Mouse (Mus musculus): ENCODE data around the gene Ldhd. TPM values are rescaled to one million over a fixed set of nuclear protein-coding genes. Genes with fewer than 3 reads are reported as not detected.
"Not testable (repeated sequence)": the region's sequence is repeated elsewhere in the genome, so short reads cannot be mapped to it uniquely, and the experiment has no call there.

Ldhd gene
- polyA plus RNA-seq, 1 experiment from 2014 or later = 0.44 TPM

DNA sequence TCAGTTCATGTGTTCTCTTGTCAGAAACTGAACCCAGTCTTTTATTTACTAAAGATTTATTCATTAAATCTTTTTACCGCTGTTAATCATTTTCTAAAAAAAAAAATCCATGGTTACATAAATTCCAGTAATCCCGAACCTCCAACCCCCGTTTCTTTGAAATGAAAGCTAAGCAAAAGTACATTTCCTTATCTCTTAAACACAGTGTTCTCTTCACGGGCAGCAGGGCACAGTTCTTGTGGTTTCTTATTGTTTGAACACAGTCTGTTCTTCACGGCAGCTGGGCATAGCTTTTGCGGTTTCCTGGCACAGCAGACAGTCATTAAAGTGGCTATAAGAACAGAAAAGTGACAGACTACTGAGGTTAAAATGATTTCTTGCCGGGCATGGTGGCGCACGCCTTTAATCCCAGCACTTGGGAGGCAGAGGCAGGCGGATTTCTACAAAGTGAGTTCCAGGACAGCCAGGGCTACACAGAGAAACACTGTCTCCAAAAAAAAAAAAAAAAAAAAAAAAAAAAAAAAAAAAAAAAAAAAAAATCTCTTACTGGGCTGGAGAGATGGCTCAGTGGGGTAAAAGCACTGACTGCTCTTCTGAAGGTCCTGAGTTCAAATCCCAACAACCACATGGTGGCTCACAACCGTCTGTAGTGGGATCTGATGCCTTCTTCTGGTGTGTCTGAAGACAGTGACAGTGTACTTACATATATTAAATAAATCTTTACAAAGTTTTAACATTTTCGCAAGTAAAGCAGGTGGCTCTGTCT lies 14.3 kb upstream of the Ldhd start:
- not testable (repeated sequence) for ATAC-seq (ENCODE audit: extremely low read depth, insufficient number of reproducible peaks, low FRiP score, low TSS enrichment); H3K27me3 ChIP-seq (replicated peaks); H3K9me3 ChIP-seq; H3K36me3 ChIP-seq
- WGBS = 64% methylated on average over 12 of the region's 12 CpGs
- Histone ChIP-seq H3K27ac (replicated peaks) (peak overlapping the region; percentile 97), H3K4me1 (peaks cover 24% of the 10 kb centered on the region), H3K9ac (peak overlapping the region; percentile 95), H3K4me2 (peak overlapping the region; percentile 83), H3K4me3 (peak overlapping the region; percentile 90)

DNA sequence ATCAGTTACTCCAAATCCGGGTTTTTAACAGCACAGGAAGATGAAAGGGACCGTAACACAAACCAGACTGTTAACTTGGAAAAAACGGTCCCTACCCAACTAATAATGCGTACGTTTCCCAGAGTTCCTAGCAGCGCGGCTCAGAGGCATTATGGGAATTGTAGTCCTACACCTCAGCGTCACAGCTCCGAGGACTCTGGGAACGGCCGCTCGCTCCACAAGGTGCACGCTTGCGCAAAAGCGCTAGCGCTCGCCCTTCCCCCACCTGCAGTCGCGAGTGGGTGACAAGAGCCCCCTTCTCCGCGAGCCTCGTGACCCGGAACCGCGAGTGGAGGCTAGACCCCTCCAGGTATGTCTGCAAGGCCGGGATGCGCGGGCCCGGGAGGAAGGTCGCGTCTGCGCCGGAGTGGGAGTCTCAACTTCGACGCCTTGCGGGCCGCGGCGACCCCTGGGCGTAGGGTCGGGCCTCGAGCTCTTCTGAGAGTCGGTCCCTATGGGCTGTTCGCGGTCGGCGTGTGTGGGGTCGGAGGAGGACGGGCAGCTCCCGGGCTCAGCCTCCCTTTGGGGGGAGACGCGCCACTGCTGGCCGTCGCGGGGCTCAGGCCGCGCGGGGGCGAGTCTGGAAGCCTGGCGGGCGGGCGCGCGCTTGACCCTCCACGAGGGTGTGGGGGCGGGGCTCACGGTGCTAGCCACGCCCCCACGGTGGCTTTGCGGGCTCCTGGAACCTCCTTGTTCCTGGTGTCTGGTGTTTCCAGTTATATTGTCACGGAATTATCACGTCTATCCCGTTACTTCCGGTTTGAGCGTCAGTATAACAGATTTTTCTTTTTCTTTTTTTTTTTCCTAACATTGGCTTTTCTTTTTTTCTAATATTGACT lies 13.3 kb upstream of the Ldhd start, which contains the start of gene Zfp1:
Gene Zfp1 (plus strand): TSS at position 138 of the 878 bp plus-strand sequence.
- under 1% methylated on average over 75 of the region's 75 CpGs for WGBS
- H3K9ac ChIP-seq = peak within 1 kb of the TSS; percentile 95
- no peaks in the 10 kb centered on the region for H3K27me3 ChIP-seq (replicated peaks)
- peak within 1 kb of the TSS; percentile 97 for H3K27ac ChIP-seq (replicated peaks)
- ATAC-seq (ENCODE audit: extremely low read depth, insufficient number of reproducible peaks, low FRiP score, low TSS enrichment) = peak; percentile 96
- no peaks in the 10 kb centered on the region for H3K9me3 ChIP-seq
- peaks cover 19% of the 10 kb centered on the region for H3K4me1 ChIP-seq
- peak within 1 kb of the TSS; percentile 83 for H3K4me2 ChIP-seq
- 0 out of 2 replicates have a peak, but pooled peaks cover 3% of the 10 kb centered on the region for H3K36me3 ChIP-seq
- H3K4me3 ChIP-seq = peak within 1 kb of the TSS; percentile 90

GRCm38 (mm10) chr8:111642939-111643263 lies 12.7 kb upstream of the Ldhd start:
- Histone ChIP-seq H3K9me3 (no peaks in the 10 kb centered on the region), H3K36me3 (0 out of 2 replicates have a peak, but pooled peaks cover 3% of the 10 kb centered on the region), H3K9ac (peak overlapping the region; percentile 85), H3K27me3 (replicated peaks) (no peaks in the 10 kb centered on the region), H3K4me3 (peak overlapping the region; percentile 90), H3K4me2 (peak overlapping the region; percentile 83), H3K4me1 (peaks cover 15% of the 10 kb centered on the region), H3K27ac (replicated peaks) (peak overlapping the region; percentile 97)
- 8% methylated on average over 5 of the region's 5 CpGs for WGBS
- ATAC-seq (ENCODE audit: extremely low read depth, insufficient number of reproducible peaks, low FRiP score, low TSS enrichment) = 0 out of 2 replicates have a peak, but pooled peaks have one; percentile 6

- 20% methylated on average over 5 of the region's 5 CpGs for WGBS
Observed at GRCm38 (mm10) chr8:111642496-111642895, 12.3 kb upstream of the Ldhd start.

DNA sequence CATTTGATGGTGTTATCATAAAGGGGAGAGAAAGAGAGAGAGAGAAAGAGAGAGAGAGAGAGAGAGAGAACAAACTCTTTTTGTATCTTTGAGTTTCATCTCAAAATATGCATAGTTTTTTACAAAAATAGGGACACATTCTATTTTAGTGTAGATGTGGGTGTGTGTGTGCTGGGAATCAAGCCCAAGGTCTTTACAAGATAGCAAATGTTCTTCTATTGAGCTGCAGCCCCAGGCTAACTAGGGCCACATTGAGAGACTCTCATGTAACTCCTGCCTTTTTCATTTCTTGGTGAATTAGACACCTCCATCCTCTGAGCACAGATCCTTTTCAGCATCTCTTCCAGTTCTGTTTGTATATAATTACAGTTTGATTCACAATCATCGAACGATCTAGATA lies 10.9 kb upstream of the Ldhd start:
- H3K4me1 ChIP-seq = peaks cover 15% of the 10 kb centered on the region
- no peaks in the 10 kb centered on the region for H3K9me3 ChIP-seq
- H3K9ac ChIP-seq = no peak overlapping the region
- no peaks in the 10 kb centered on the region for H3K27me3 ChIP-seq (replicated peaks)
- no peak overlapping the region for H3K4me2 ChIP-seq
- no peak for ATAC-seq (ENCODE audit: extremely low read depth, insufficient number of reproducible peaks, low FRiP score, low TSS enrichment)
- H3K36me3 ChIP-seq = no peaks in the 10 kb centered on the region
- H3K4me3 ChIP-seq = no peak overlapping the region
- WGBS = 92% methylated on average over 2 of the region's 2 CpGs
- no peak overlapping the region for H3K27ac ChIP-seq (replicated peaks)

More at GRCm38 (mm10) chr8:111642496-111642895, 12.3 kb upstream of the Ldhd start:
- 0 out of 2 replicates have a peak, but pooled peaks cover 3% of the 10 kb centered on the region for H3K36me3 ChIP-seq
- H3K4me2 ChIP-seq = peak overlapping the region; percentile 83
- H3K4me3 ChIP-seq = peak overlapping the region; percentile 90
- H3K27ac ChIP-seq (replicated peaks) = peak overlapping the region; percentile 97
- H3K9me3 ChIP-seq = no peaks in the 10 kb centered on the region
- ATAC-seq (ENCODE audit: extremely low read depth, insufficient number of reproducible peaks, low FRiP score, low TSS enrichment) = no peak
- H3K9ac ChIP-seq = peak overlapping the region; percentile 85
- H3K4me1 ChIP-seq = peaks cover 15% of the 10 kb centered on the region
- no peaks in the 10 kb centered on the region for H3K27me3 ChIP-seq (replicated peaks)

DNA sequence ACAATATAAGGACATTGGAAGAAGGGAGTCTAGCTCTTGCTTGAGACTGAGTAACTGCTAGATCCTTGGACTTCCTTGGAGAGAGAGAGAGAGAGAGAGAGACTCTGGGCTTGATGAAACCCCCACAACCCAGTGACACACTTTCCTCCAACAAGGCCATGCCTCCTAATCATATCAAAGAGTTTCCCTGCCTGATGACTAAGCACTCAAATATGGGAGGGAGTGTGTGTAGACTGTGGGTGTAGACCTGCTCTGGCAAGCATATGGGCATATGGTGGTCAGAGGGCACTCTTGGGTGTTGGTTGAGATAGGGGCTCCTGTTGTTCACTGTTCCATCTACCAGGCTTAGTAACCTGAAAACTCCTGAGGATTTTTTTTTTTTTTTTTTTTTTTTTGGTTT lies 7.9 kb upstream of the Ldhd start:
- ATAC-seq (ENCODE audit: extremely low read depth, insufficient number of reproducible peaks, low FRiP score, low TSS enrichment) = no peak
- Histone ChIP-seq H3K4me3 (no peak overlapping the region), H3K4me1 (peaks cover 8% of the 10 kb centered on the region), H3K4me2 (no peak overlapping the region), H3K36me3 (no peaks in the 10 kb centered on the region), H3K9me3 (no peaks in the 10 kb centered on the region), H3K27me3 (replicated peaks) (no peaks in the 10 kb centered on the region), H3K9ac (no peak overlapping the region), H3K27ac (replicated peaks) (no peak overlapping the region)

DNA sequence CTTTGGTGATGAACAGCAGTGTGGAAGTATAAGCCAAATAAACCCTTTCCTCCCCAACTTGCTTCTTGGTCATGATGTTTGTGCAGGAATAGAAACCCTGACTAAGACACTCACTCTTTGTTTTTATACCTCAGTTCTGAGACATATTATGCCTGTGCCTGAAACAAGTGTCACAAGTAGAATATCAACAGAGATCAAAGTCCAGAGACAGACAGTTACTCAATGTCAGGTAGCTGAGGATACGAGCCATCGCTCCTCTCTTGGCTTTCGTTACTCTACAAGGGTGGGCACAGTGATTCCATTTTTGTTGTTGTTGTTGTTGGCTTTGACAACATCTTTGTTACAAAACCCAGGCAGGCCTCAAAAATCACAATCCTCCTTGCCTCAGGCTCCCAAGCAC lies 2.8 kb upstream of the Ldhd start:
- Histone ChIP-seq H3K27me3 (replicated peaks) (no peaks in the 10 kb centered on the region), H3K36me3 (peaks cover 9% of the 10 kb centered on the region), H3K27ac (replicated peaks) (no peak overlapping the region), H3K4me2 (no peak overlapping the region), H3K4me1 (peaks cover 5% of the 10 kb centered on the region; the same call in 1 of the 2 replicates), H3K9me3 (no peaks in the 10 kb centered on the region), H3K4me3 (no peak overlapping the region), H3K9ac (no peak overlapping the region)
- WGBS = 88% methylated on average over 3 of the region's 3 CpGs
- ATAC-seq (ENCODE audit: extremely low read depth, insufficient number of reproducible peaks, low FRiP score, low TSS enrichment) = no peak

DNA sequence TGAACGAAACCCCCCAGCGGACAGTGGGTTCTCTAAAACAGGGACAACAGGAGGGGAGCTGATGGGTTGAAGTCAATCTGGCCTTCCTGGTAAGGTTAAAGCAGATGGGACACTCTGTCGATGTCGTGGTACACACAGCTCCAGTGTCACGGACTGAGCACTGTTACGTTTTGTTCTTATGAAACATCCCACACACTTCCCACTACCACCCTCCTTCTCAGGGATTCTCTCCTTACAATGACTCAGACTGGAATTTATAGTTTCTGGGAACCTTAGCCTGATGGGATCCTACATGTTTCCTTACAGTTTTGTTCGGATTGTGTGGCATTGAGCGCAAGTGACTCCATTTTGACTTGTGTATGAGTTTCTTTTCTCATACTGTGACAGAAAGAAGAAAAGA lies 1.4 kb upstream of the Ldhd start:
- H3K4me1 ChIP-seq = peaks cover 5% of the 10 kb centered on the region; the same call in 1 of the 2 replicates
- peaks cover 9% of the 10 kb centered on the region for H3K36me3 ChIP-seq
- no peaks in the 10 kb centered on the region for H3K9me3 ChIP-seq
- no peak for ATAC-seq (ENCODE audit: extremely low read depth, insufficient number of reproducible peaks, low FRiP score, low TSS enrichment)
- no peaks in the 10 kb centered on the region for H3K27me3 ChIP-seq (replicated peaks)
- H3K4me3 ChIP-seq = no peak overlapping the region
- no peak overlapping the region for H3K9ac ChIP-seq
- H3K27ac ChIP-seq (replicated peaks) = no peak overlapping the region
- WGBS = 88% methylated on average over 8 of the region's 8 CpGs
- no peak overlapping the region for H3K4me2 ChIP-seq

- H3K9ac ChIP-seq = no peak overlapping the region
- H3K36me3 ChIP-seq = peaks cover 9% of the 10 kb centered on the region
- H3K27me3 ChIP-seq (replicated peaks) = no peaks in the 10 kb centered on the region
- no peaks in the 10 kb centered on the region for H3K9me3 ChIP-seq
- 87% methylated on average over 19 of the region's 19 CpGs for WGBS
- H3K27ac ChIP-seq (replicated peaks) = no peak overlapping the region
- H3K4me3 ChIP-seq = no peak overlapping the region
- no peak for ATAC-seq (ENCODE audit: extremely low read depth, insufficient number of reproducible peaks, low FRiP score, low TSS enrichment)
- H3K4me1 ChIP-seq = peaks cover 21% of the 10 kb centered on the region
- no peak overlapping the region for H3K4me2 ChIP-seq
Observed at GRCm38 (mm10) chr8:111628894-111629501, 1.2 kb downstream of the Ldhd start.

GRCm38 (mm10) chr8:111628401-111628800 lies 1.8 kb downstream of the Ldhd start:
- Histone ChIP-seq H3K4me1 (peaks cover 25% of the 10 kb centered on the region), H3K9ac (no peak overlapping the region), H3K36me3 (peaks cover 9% of the 10 kb centered on the region), H3K4me3 (no peak overlapping the region), H3K27ac (replicated peaks) (no peak overlapping the region), H3K9me3 (no peaks in the 10 kb centered on the region), H3K27me3 (replicated peaks) (no peaks in the 10 kb centered on the region), H3K4me2 (no peak overlapping the region)
- 94% methylated on average over 12 of the region's 12 CpGs for WGBS
- no peak for ATAC-seq (ENCODE audit: extremely low read depth, insufficient number of reproducible peaks, low FRiP score, low TSS enrichment)

DNA sequence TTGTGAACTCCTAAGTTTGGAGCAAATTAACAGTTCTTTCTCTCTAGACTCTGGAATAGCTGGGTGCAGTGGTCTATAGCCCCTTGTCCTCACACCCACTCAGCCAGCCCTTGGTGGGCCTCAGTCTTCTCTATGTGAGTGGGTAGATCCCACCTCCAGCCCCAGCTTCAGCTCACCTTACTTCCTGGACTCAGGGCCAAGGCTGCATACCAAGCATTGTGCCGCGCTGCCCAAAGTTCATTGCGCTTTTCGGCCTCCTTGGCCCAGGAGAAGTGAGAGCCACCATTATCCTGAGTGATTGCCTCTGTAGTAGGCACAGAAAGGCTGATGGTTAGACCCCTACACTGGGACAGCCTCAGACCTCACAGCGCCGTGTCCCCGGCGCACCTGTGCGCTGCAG lies 2.3 kb downstream of the Ldhd start:
- WGBS = 93% methylated on average over 9 of the region's 9 CpGs
- no peak overlapping the region for H3K4me3 ChIP-seq
- H3K27me3 ChIP-seq (replicated peaks) = no peaks in the 10 kb centered on the region
- no peak overlapping the region for H3K27ac ChIP-seq (replicated peaks)
- H3K36me3 ChIP-seq = peaks cover 14% of the 10 kb centered on the region
- H3K9ac ChIP-seq = no peak overlapping the region
- no peaks in the 10 kb centered on the region for H3K9me3 ChIP-seq
- no peak for ATAC-seq (ENCODE audit: extremely low read depth, insufficient number of reproducible peaks, low FRiP score, low TSS enrichment)
- H3K4me2 ChIP-seq = no peak overlapping the region
- peaks cover 25% of the 10 kb centered on the region for H3K4me1 ChIP-seq
